7 mouse cellular contexts compared by ENCODE assay signal in the genomic region with DNA sequence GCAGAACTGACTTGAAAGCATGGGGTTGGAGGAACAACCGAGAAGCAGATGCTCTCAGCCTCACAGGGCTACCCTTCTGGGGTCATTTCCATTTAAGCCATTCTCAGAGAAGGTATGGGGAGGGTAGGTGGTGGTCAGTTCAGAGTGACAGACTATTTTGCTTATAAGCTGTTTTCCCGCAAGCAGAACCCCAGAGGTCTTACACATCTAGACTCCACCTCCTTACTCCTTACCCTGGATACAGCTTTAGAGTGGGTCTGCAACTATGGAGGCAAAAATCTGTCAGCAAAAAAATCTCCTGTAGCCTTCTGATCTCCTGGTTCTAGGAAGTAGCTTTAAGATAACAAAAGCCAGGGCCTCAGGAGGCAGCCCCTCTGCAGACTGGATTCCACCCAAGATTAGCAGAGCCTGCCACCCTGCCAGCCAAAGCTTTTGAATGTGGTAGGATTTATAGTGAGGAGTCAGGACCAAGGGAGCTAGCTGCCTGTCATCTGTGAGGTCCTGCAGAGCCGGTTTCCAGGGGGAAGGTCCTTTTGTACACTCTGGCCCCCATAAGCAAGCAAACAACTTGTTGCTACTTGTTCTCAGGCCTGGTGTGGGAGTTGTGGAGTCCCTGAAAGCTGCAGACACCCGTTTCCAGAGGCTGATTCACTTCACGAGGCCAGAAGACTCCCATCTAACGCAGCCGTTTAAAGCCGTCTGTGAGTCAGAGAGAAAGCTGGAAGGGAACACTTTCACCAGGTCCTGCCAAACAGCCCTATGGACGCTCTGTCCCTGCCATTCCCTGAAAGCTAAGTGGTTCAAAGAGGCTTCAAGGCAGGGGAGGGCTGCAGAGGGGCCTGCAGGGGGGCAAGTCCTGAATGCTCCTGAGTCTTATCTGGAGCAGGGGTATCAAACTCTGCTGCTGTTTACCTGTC. TPM values are rescaled to one million over a fixed set of nuclear protein-coding genes. Genes with fewer than 3 reads are reported as not detected.
DNase-seq lines count a peak whose midpoint lies in the region; ATAC-seq and TF ChIP-seq lines count a peak whose summit lies in the region.

No protein-coding gene starts in this region.

- no peak for TF ChIP-seq CTCF in heart, adult 2 months (IDR thresholded peaks at IDR 0.05)

- WGBS in heart, adult 2 months: 42% methylated on average over 9 of the region's 9 CpGs
- WGBS in limb, embryonic 11.5 days: 15% methylated on average over 9 of the region's 9 CpGs
- 14% methylated on average over 9 of the region's 9 CpGs for WGBS in neural tube, embryonic 14.5 days

- peaks cover 3% of the 10 kb centered on the region; the same call in 1 of the 2 replicates for H3K36me3 ChIP-seq in heart, adult 2 months (ENCODE audit: control insufficient read depth, insufficient read depth, low read length)
- H3K36me3 ChIP-seq in limb, embryonic 11.5 days (ENCODE audit: control insufficient read depth, insufficient read depth, low read length): no peaks in the 10 kb centered on the region
- no peaks in the 10 kb centered on the region for H3K36me3 ChIP-seq in neural tube, embryonic 14.5 days (ENCODE audit: control insufficient read depth, insufficient read depth, low read length)

- peak; percentile 38 for TF ChIP-seq POLR2A in heart, adult 2 months (IDR thresholded peaks at IDR 0.05; ENCODE audit: insufficient read depth, low read depth, low read length)

- intact Hi-C loops in heart, adult 2 months (cut with DNase I): no loop called here

- no peak for ATAC-seq in limb, embryonic 11.5 days (ENCODE audit: insufficient number of reproducible peaks, low FRiP score, low TSS enrichment, low read depth)
- peak; percentile 71 for ATAC-seq in neural tube, embryonic 14.5 days (ENCODE audit: low read depth)
- no peak for ATAC-seq in CD4-positive, CD25-positive, alpha-beta regulatory T cell, adult 4 months

- peak; percentile 57 for DNase-seq in 3134 (ENCODE audit: extremely low read depth, insufficient read length, low spot score)
- peak; percentile 89 for DNase-seq in NIH3T3 (ENCODE audit: low read depth)
- peak; percentile 73 to 77 for DNase-seq in heart, adult 2 months
- peak; percentile 31 for DNase-seq in limb, embryonic 11.5 days (ENCODE audit: low spot score)
- DNase-seq in natural killer cell, adult 2 months (ENCODE audit: low spot score in 2 of 2): no peak

- H3K4me3 ChIP-seq in heart, adult 2 months: no peak overlapping the region
- H3K4me3 ChIP-seq in limb, embryonic 11.5 days (ENCODE audit: low read depth, low read length): no peak overlapping the region
- H3K4me3 ChIP-seq in neural tube, embryonic 14.5 days (ENCODE audit: low read depth, low read length): no peak overlapping the region

- TF ChIP-seq EP300 in heart, adult 2 months (IDR thresholded peaks at IDR 0.05; ENCODE audit: insufficient read depth, low read depth, low read length): peak; percentile 64; the same call in 1 of the 2 replicates

- no peak overlapping the region for H3K4me2 ChIP-seq in limb, embryonic 11.5 days (ENCODE audit: low read depth, severe bottlenecking)
- H3K4me2 ChIP-seq in neural tube, embryonic 14.5 days (ENCODE audit: low read depth, low read length): no peak overlapping the region

- no peaks in the 10 kb centered on the region for H3K9me3 ChIP-seq in limb, embryonic 11.5 days (ENCODE audit: control insufficient read depth, low read length)
- H3K9me3 ChIP-seq in neural tube, embryonic 14.5 days (ENCODE audit: control insufficient read depth, low read length): no peaks in the 10 kb centered on the region

- H3K9ac ChIP-seq in heart, adult 2 months (ENCODE audit: low read depth, low read length): 0 out of 2 replicates have a peak overlapping the region, but pooled peaks have one; percentile 19
- H3K9ac ChIP-seq in limb, embryonic 11.5 days (ENCODE audit: low read length): no peak overlapping the region
- H3K9ac ChIP-seq in neural tube, embryonic 14.5 days (replicated peaks; ENCODE audit: low read depth, low read length): no peak overlapping the region

- peaks cover 15% of the 10 kb centered on the region for H3K4me1 ChIP-seq in heart, adult 2 months (ENCODE audit: control insufficient read depth, insufficient read depth, low read length)
- H3K4me1 ChIP-seq in limb, embryonic 11.5 days (ENCODE audit: control insufficient read depth, insufficient read depth, low read length): peaks cover 5% of the 10 kb centered on the region; the same call in 1 of the 2 replicates
- H3K4me1 ChIP-seq in neural tube, embryonic 14.5 days (ENCODE audit: control insufficient read depth, insufficient read depth, low read length): no peaks in the 10 kb centered on the region

- no peaks in the 10 kb centered on the region for H3K79me2 ChIP-seq in heart, adult 2 months (replicated peaks; ENCODE audit: control insufficient read depth, insufficient read depth, low read length)

- no peaks in the 10 kb centered on the region for H3K27me3 ChIP-seq in heart, adult 2 months (ENCODE audit: control insufficient read depth, insufficient read depth, low read length)
- H3K27me3 ChIP-seq in limb, embryonic 11.5 days (ENCODE audit: control insufficient read depth, insufficient read depth, low read length): no peaks in the 10 kb centered on the region
- no peaks in the 10 kb centered on the region for H3K27me3 ChIP-seq in neural tube, embryonic 14.5 days (ENCODE audit: control insufficient read depth, insufficient read depth, low read length)

- H3K27ac ChIP-seq in heart, adult 2 months: peak overlapping the region; percentile 74
- H3K27ac ChIP-seq in limb, embryonic 11.5 days (replicated peaks; ENCODE audit: low read depth, low read length): no peak overlapping the region
- 0 out of 2 replicates have a peak overlapping the region, but pooled peaks have one; percentile 34 for H3K27ac ChIP-seq in neural tube, embryonic 14.5 days (ENCODE audit: low read depth, low read length)

RNA-seq across cellular contexts. Expression of a gene that starts 52.1 kb away (rescaled TPM):
- 10 to 100 TPM in 1 of 2 experiments, 1 to 10 TPM in 1; 9.3 to 11.8 TPM for total RNA-seq in heart, adult 2 months (2021)
- 1.6 and 2.5 TPM in 2 replicates for polyA plus RNA-seq in heart, adult 2 months (2012; rRNA removed)
- polyA plus RNA-seq in limb, embryonic 11.5 days (2014; fragmentation: Nextera tagmentation; extraction: Ambion mirVana): 3.4 and 3.9 TPM in 2 replicates
- polyA plus RNA-seq in neural tube, embryonic 14.5 days (2014; fragmentation: Nextera tagmentation; extraction: Ambion mirVana): 1.4 and 1.5 TPM in 2 replicates
- under 1 TPM; 0.35 to 0.50 TPM for polyA plus RNA-seq in CD4-positive, CD25-positive, alpha-beta regulatory T cell, adult 4 months (2017; shearing (Covaris generic))

Comparison
In these comparisons a context has a peak if more than half of its experiments do, and no peak if none do; other contexts are left out.
1. DNase-seq: peak in 3134 (single experiment), NIH3T3 (single experiment), heart, adult 2 months (2 of 2) and limb, embryonic 11.5 days (single experiment); none in natural killer cell, adult 2 months (0 of 2).